Mouse (Mus musculus) intestine, postnatal 0 days (tissue): ENCODE data around the gene Ntn1. TPM values are rescaled to one million over a fixed set of nuclear protein-coding genes. Genes with fewer than 3 reads are reported as not detected.

ENCODE experiments used
- ATAC-seq: fragments of 200-750 bp; cut with Nextera tagmentation; 2 replicates; pipeline ENCODE4 v1.8.0; 2017; ENCODE audit warnings: mild to moderate bottlenecking, moderate TSS enrichment, moderate library complexity
- H3K27ac ChIP-seq: fragments of 300-500 bp; sonication (generic); 2 replicates; pipeline ENCODE4 v1.5.1; 2014; ENCODE audit warnings: mild to moderate bottlenecking, low read depth, low read length, moderate library complexity
- H3K27me3 ChIP-seq: fragments of 300-500 bp; sonication (generic); replicated peaks from 2 replicates; pipeline ENCODE4 v1.6.1; 2014; ENCODE audit warnings: low read length, mixed read lengths; ENCODE audit not compliant: control insufficient read depth, insufficient read depth
- H3K36me3 ChIP-seq: fragments of 300-500 bp; sonication (generic); 2 replicates; pipeline ENCODE4 v1.6.1; 2014; ENCODE audit warnings: mild to moderate bottlenecking, moderate library complexity; ENCODE audit not compliant: control insufficient read depth, insufficient read depth
- H3K4me1 ChIP-seq: fragments of 300-500 bp; sonication (generic); replicated peaks from 2 replicates; pipeline ENCODE4 v1.6.1; 2014; ENCODE audit warnings: antibody characterized with exemption, low read length, mixed read lengths; ENCODE audit not compliant: control insufficient read depth, insufficient read depth
- H3K4me2 ChIP-seq: fragments of 300-500 bp; sonication (generic); replicated peaks from 2 replicates; pipeline ENCODE4 v1.6.1; 2014; ENCODE audit warnings: low read depth, mild to moderate bottlenecking, moderate library complexity
- H3K4me3 ChIP-seq: fragments of 300-500 bp; sonication (generic); 2 replicates; pipeline ENCODE4 v1.5.1; 2014; ENCODE audit warnings: low read depth, low read length
- H3K9ac ChIP-seq: fragments of 300-500 bp; sonication (generic); 2 replicates; pipeline ENCODE4 v1.6.1; 2014; ENCODE audit warnings: mild to moderate bottlenecking, low read depth, low read length
- H3K9me3 ChIP-seq: fragments of 300-500 bp; sonication (generic); 2 replicates; pipeline ENCODE4 v1.6.1; 2016; ENCODE audit warnings: mixed run types; ENCODE audit not compliant: control insufficient read depth
- CTCF ChIP-seq: sonication (generic); IDR thresholded peaks from 2 replicates; pipeline ENCODE4 v1.5.1; 2016; ENCODE audit warnings: low read depth, mild to moderate bottlenecking, control low read depth, antibody characterized with exemption, moderate library complexity
- WGBS: fragments of 180-500 bp; shearing (Covaris S2); extraction: QIAGEN DNeasy Blood & Tissue Kit; methylation state at CpG from one replicate; pipeline ENCODE4 v1.1.7; 2014; 5-methylcytosine and 5-hydroxymethylcytosine counted together
- polyA plus RNA-seq: library from polyadenylated mRNA; unstranded; fragments of >200 nt; fragmentation: Nextera tagmentation; extraction: Ambion mirVana; gene quantifications from 2 replicates; pipeline ENCODE4 v1.2.1, GENCODE M21; 2015

Ntn1 gene
- polyA plus RNA-seq, 1 experiment from 2014 or later, result 8.8 TPM

DNA sequence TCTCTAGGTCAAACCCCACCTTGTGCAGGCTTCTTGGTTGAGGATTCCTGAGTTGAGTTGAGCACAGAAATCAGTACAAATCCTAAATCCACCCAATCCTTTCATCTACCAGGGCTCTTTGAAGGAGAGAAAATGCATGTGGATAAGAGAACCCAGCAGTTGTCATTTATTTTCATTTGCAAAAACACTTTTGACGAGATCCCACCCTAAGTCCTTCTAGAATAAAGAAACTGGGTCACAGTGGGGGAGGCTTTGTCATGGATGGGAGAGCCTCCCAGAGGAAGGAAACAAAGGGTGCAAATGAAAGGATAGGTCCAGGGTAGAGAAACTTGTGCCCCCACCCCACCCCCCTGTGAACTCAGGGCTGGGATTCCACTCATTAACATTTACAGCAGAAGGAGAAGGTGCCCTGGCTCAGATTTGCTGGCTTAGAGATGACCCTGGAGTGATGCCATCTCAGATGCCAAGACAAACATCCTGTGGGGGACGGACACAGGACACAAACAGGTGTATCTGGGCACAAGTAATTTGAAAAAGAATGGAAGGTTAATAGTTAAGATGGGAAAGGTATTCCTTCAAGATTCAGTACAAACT, 6.6 kb downstream of the Ntn1 start:
- Histone ChIP-seq H3K4me2 (no peak overlapping the region), H3K9me3 (no peaks in the 10 kb centered on the region), H3K4me3 (no peak overlapping the region), H3K27me3 (peaks cover 73% of the 10 kb centered on the region), H3K4me1 (no peaks in the 10 kb centered on the region), H3K36me3 (no peaks in the 10 kb centered on the region), H3K27ac (no peak overlapping the region), H3K9ac (no peak overlapping the region)
- WGBS, result 66% methylated on average over 2 of the region's 2 CpGs
- ATAC-seq, result no peak
- no peak for TF ChIP-seq CTCF

DNA sequence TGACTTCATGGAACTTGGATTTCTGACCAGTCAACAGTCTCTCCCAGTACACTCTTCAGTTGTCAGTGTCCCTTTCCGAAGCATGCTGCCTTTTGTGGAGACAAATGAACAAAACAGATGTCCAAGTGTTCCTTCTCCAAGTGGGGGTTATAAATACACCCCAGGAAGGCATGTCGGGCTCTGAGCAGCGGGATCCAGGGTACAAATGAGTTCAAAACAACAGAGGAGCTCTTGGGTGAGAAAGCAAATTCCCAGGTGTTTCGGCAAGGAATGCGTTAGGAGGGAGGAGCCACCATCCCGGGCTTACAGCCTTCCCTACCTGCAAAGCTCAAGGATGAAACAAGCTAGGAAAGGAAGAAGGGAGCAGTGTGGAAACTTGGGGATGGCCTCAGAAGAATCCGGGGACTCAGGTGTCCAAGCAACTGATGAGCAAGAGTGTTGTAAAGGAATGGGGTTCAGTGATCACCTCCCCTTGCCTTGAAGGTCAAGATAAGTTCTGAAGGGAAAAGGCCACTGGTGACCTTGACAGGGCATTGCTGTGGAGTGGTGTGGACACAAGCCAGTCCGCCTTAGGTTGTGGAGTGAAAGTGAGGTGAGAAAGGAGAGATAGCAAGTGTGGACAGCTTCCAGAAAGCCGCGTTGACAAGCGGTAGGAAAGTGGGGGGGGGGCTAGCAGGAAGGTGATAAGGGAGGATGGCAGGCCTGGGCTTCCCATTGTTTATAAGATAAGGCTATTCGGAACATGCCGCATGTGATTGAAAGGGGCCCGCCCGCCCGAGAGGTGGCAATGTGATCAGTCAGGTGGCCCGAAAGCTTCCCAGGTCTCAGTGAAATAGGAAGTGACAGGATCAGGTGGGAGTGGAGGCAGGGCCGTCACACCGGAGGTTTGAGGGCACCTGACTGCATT, 10.0 kb downstream of the Ntn1 start:
- Histone ChIP-seq H3K4me3 (no peak overlapping the region), H3K9me3 (no peaks in the 10 kb centered on the region), H3K4me2 (no peak overlapping the region), H3K9ac (no peak overlapping the region), H3K4me1 (no peaks in the 10 kb centered on the region; the same call in 1 of the 2 replicates), H3K36me3 (no peaks in the 10 kb centered on the region), H3K27me3 (peaks cover 73% of the 10 kb centered on the region), H3K27ac (no peak overlapping the region)
- TF ChIP-seq CTCF, result no peak
- ATAC-seq, result no peak
- 13% methylated on average over 19 of the region's 19 CpGs for WGBS

- Histone ChIP-seq H3K4me3 (no peak overlapping the region), H3K4me2 (no peak overlapping the region), H3K9me3 (no peaks in the 10 kb centered on the region), H3K27ac (no peak overlapping the region), H3K9ac (no peak overlapping the region), H3K4me1 (no peaks in the 10 kb centered on the region; the same call in 1 of the 2 replicates), H3K36me3 (no peaks in the 10 kb centered on the region), H3K27me3 (peaks cover 82% of the 10 kb centered on the region)
- ATAC-seq, result no peak
- WGBS, result 21% methylated on average over 8 of the region's 8 CpGs
- TF ChIP-seq CTCF, result no peak
Observed at GRCm38 (mm10) chr11:68389621-68390020, 11.0 kb downstream of the Ntn1 start.

- H3K4me1 ChIP-seq, result no peaks in the 10 kb centered on the region; the same call in 1 of the 2 replicates
- TF ChIP-seq CTCF, result no peak
- no peak overlapping the region for H3K9ac ChIP-seq
- H3K27ac ChIP-seq, result no peak overlapping the region
- H3K9me3 ChIP-seq, result no peaks in the 10 kb centered on the region
- WGBS, result 31% methylated on average over 1 of the region's 1 CpGs
- H3K27me3 ChIP-seq, result peaks cover 79% of the 10 kb centered on the region
- H3K4me3 ChIP-seq, result no peak overlapping the region
- H3K4me2 ChIP-seq, result no peak overlapping the region
- no peak for ATAC-seq
- H3K36me3 ChIP-seq, result no peaks in the 10 kb centered on the region
Observed at GRCm38 (mm10) chr11:68388655-68389015, 12.0 kb downstream of the Ntn1 start.

DNA sequence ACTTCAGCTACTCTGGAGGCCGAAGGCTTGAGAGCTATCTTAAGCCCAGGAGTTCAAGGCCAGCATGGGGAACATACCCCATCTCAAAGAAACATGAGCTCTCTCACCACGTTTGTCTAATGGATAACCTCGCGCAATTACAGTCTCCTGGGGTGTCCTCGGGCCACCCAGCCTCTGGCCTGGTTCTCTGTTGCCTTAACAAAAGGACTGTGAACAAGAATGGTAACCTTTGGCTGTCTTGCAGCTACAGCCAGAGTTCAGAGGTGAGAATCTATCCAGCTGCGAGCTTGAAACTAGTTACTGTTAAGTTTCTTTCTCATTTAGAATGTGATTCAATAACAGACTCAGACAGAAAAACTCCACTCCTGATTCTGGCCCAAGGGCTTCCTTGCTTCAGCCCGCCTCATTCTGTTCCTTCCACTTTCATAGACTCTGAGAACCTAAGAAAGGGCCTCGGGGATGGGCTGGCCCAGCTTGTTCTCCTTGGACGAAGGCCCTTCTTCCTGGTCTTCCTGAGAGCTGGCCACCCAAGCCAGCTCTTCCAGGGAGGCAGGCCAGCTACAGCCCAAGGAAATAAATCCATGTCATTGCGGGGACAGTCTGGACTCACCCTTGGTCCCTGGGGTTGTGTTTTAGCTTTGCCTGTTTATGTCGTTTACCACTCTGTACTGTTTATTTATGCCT, 12.5 kb downstream of the Ntn1 start:
- H3K9ac ChIP-seq, result no peak overlapping the region
- H3K4me3 ChIP-seq, result no peak overlapping the region
- H3K4me2 ChIP-seq, result no peak overlapping the region
- H3K27me3 ChIP-seq, result peaks cover 79% of the 10 kb centered on the region
- no peak for TF ChIP-seq CTCF
- no peak overlapping the region for H3K27ac ChIP-seq
- no peaks in the 10 kb centered on the region for H3K36me3 ChIP-seq
- H3K4me1 ChIP-seq, result no peaks in the 10 kb centered on the region; the same call in 1 of the 2 replicates
- H3K9me3 ChIP-seq, result no peaks in the 10 kb centered on the region
- WGBS, result 67% methylated on average over 11 of the region's 11 CpGs
- no peak for ATAC-seq

DNA sequence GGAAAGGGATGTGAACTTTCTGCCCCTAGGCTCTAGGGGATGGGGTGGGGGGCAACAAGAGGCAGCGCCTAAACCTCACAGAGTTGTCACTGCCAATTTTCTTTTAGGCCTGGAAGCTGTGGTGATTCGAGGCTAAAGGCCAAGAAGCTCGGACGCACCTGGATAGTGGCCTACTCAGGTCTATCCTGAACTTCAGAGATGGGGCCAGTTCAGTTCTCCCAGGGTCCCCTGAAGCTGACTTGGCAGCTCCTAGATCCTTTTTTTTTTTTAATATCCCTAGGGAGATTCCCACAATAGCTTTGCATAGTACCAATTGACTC, 13.2 kb downstream of the Ntn1 start:
- TF ChIP-seq CTCF, result no peak
- Histone ChIP-seq H3K27ac (no peak overlapping the region), H3K27me3 (peaks cover 74% of the 10 kb centered on the region), H3K4me2 (peak overlapping the region; percentile 98), H3K9me3 (no peaks in the 10 kb centered on the region), H3K36me3 (no peaks in the 10 kb centered on the region), H3K4me3 (peak overlapping the region; percentile 70), H3K4me1 (no peaks in the 10 kb centered on the region; the same call in 1 of the 2 replicates), H3K9ac (peak overlapping the region; percentile 50; the same call in 1 of the 2 replicates)
- no peak for ATAC-seq
- WGBS, result 58% methylated on average over 4 of the region's 4 CpGs
